Mouse (Mus musculus) kidney, embryonic 14.5 days (tissue): ENCODE data around the gene Tmem141. TPM values are rescaled to one million over a fixed set of nuclear protein-coding genes. Genes with fewer than 3 reads are reported as not detected.
A peak's percentile ranks its signal among the peaks of the same experiment; 100 is the strongest.

ENCODE experiments used
- ATAC-seq: fragments of 200-750 bp; cut with Nextera tagmentation; 2 replicates; pipeline ENCODE4 v1.8.0; 2017; ENCODE audit warnings: moderate number of reproducible peaks, mild to moderate bottlenecking, moderate TSS enrichment, moderate library complexity; ENCODE audit not compliant: low FRiP score, low TSS enrichment
- H3K27ac ChIP-seq: fragments of 300-500 bp; sonication (generic); 2 replicates; pipeline ENCODE4 v1.5.1; 2014; ENCODE audit warnings: low read depth, mild to moderate bottlenecking, low read length, moderate library complexity, mixed read lengths
- H3K27me3 ChIP-seq: fragments of 300-500 bp; sonication (generic); 2 replicates; pipeline ENCODE4 v1.6.1; 2014; ENCODE audit warnings: mild to moderate bottlenecking, low read length; ENCODE audit not compliant: control insufficient read depth, insufficient read depth
- H3K36me3 ChIP-seq: fragments of 300-500 bp; sonication (generic); 2 replicates; pipeline ENCODE4 v1.6.1; 2014; ENCODE audit warnings: low read length, mixed read lengths; ENCODE audit not compliant: control insufficient read depth, insufficient read depth
- H3K4me1 ChIP-seq: fragments of 300-500 bp; sonication (generic); 2 replicates; pipeline ENCODE4 v1.6.1; 2014; ENCODE audit warnings: low read length, mixed read lengths; ENCODE audit not compliant: control insufficient read depth, insufficient read depth
- H3K4me2 ChIP-seq: fragments of 300-500 bp; sonication (generic); replicated peaks from 2 replicates; pipeline ENCODE4 v1.6.1; 2014; ENCODE audit warnings: low read depth, mild to moderate bottlenecking, low read length
- H3K4me3 ChIP-seq: fragments of 300-500 bp; sonication (generic); 2 replicates; pipeline ENCODE4 v1.5.1; 2014; ENCODE audit warnings: mild to moderate bottlenecking, low read length
- H3K9ac ChIP-seq: fragments of 300-500 bp; sonication (generic); 2 replicates; pipeline ENCODE4 v1.6.1; 2014; ENCODE audit warnings: low read depth, mild to moderate bottlenecking, low read length, moderate library complexity
- H3K9me3 ChIP-seq: fragments of 300-500 bp; sonication (generic); 2 replicates; pipeline ENCODE4 v1.6.1; 2016; ENCODE audit warnings: low read length; ENCODE audit not compliant: control insufficient read depth
- WGBS: fragments of 180-500 bp; shearing (Covaris S2); extraction: QIAGEN DNeasy Blood & Tissue Kit; methylation state at CpG from one replicate; pipeline ENCODE4 v1.1.7; 2014; 5-methylcytosine and 5-hydroxymethylcytosine counted together
- polyA plus RNA-seq: library from polyadenylated mRNA; unstranded; fragments of >200 nt; fragmentation: Nextera tagmentation; extraction: Ambion mirVana; gene quantifications from 2 replicates; pipeline ENCODE4 v1.2.1, GENCODE M21; 2014

The Tmem141 gene
- polyA plus RNA-seq, 1 experiment from 2014 or later: 24.3 TPM

GRCm38 (mm10) chr2:25576965-25577891 lies 44.6 kb downstream of the Tmem141 start:
- Histone ChIP-seq H3K9me3 (peaks cover 2% of the 10 kb centered on the region; the same call in 1 of the 2 replicates), H3K36me3 (no peaks in the 10 kb centered on the region; the same call in 1 of the 2 replicates), H3K4me1 (peaks cover 45% of the 10 kb centered on the region), H3K27ac (no peak overlapping the region), H3K27me3 (peaks cover 56% of the 10 kb centered on the region), H3K4me2 (peak overlapping the region; percentile 36), H3K9ac (0 out of 2 replicates have a peak overlapping the region, but pooled peaks have one; percentile 23), H3K4me3 (peak overlapping the region; percentile 22)
- 15% methylated on average over 92 of the region's 92 CpGs for WGBS
- ATAC-seq: no peak

DNA sequence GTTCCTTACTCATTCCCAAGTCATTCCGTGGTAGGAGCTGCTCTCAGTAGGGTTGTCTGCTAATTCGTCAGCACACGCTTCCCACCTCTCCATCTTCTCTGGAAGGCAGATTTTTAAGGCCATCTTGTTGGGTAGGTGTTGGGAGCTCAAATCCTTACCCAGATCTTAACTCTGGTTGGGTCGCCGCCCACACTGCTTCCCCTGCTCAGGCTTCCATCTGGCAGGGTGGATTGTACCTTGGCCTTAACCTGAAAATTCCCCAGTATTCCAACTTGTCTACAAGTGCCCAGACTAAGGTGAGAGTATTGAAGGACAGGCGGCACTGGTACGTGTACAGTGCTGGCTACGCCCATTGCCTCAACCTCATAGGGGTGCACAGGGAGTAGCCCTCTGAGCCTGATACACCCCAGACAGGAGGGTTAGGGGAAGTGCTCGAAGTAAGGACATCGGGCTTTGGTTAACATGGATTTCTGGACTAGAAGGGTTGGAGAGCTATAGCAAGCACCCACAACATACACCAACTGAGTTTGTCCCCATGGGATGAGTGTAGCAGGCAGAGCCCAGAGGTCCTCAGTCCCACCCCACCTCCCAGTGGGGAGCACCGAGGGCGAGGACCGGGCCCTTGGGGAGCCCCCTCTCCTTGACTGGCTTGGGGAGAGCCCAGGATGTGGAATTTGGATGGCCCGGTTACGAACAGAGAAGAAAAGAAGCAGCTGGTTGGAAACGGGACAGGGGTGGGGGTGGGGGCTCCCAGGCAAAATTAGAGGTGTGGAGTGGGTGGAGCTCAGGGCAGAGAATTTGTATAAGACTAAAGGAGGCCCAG lies 45.6 kb downstream of the Tmem141 start:
- Histone ChIP-seq H3K27ac (no peak overlapping the region), H3K9me3 (peaks cover 2% of the 10 kb centered on the region; the same call in 1 of the 2 replicates), H3K36me3 (no peaks in the 10 kb centered on the region; the same call in 1 of the 2 replicates), H3K4me1 (peaks cover 40% of the 10 kb centered on the region), H3K4me3 (0 out of 2 replicates have a peak overlapping the region, but pooled peaks have one; percentile 58), H3K9ac (peak overlapping the region; percentile 51; the same call in 1 of the 2 replicates), H3K27me3 (peaks cover 56% of the 10 kb centered on the region), H3K4me2 (peak overlapping the region; percentile 59; the same call in 1 of the 2 replicates)
- WGBS: 77% methylated on average over 16 of the region's 16 CpGs
- no peak for ATAC-seq

DNA sequence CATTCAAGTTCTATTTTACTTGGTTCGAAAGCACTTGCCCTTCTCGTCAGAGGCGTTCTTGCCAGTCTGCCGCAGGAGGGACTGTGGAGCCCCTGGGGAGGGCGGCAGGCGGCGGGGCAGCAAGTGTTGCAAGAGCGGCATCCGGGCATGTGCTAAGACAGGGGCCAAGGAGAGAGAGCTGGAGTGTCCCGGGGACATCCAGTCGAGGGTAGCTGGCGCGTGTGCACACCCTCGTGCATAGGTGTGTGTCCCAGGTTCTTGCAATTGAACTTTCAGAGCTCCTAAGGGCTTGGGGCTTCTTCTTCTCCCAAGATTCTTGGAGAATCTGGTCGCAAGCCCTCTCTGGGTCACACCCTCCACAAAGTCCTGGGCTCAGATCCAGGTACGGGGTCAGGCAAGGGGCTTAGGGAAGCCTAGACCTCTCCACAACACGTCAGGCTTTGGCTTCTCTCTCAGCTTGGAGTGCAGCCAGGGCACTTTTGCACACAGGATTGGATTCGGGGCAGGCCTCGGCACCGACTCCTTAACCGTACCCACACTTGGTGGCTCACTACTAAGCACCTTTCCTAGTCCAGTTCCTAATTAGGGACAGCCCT lies 46.3 kb downstream of the Tmem141 start:
- WGBS: 18% methylated on average over 21 of the region's 21 CpGs
- peak overlapping the region; percentile 82; the same call in 1 of the 2 replicates for H3K27ac ChIP-seq
- peaks cover 5% of the 10 kb centered on the region; the same call in 1 of the 2 replicates for H3K36me3 ChIP-seq
- peaks cover 40% of the 10 kb centered on the region for H3K4me1 ChIP-seq
- H3K4me3 ChIP-seq: peak overlapping the region; percentile 58
- H3K9ac ChIP-seq: peak overlapping the region; percentile 51
- H3K4me2 ChIP-seq: peak overlapping the region; percentile 59
- peaks cover 2% of the 10 kb centered on the region; the same call in 1 of the 2 replicates for H3K9me3 ChIP-seq
- ATAC-seq: no peak
- H3K27me3 ChIP-seq: peaks cover 50% of the 10 kb centered on the region

DNA sequence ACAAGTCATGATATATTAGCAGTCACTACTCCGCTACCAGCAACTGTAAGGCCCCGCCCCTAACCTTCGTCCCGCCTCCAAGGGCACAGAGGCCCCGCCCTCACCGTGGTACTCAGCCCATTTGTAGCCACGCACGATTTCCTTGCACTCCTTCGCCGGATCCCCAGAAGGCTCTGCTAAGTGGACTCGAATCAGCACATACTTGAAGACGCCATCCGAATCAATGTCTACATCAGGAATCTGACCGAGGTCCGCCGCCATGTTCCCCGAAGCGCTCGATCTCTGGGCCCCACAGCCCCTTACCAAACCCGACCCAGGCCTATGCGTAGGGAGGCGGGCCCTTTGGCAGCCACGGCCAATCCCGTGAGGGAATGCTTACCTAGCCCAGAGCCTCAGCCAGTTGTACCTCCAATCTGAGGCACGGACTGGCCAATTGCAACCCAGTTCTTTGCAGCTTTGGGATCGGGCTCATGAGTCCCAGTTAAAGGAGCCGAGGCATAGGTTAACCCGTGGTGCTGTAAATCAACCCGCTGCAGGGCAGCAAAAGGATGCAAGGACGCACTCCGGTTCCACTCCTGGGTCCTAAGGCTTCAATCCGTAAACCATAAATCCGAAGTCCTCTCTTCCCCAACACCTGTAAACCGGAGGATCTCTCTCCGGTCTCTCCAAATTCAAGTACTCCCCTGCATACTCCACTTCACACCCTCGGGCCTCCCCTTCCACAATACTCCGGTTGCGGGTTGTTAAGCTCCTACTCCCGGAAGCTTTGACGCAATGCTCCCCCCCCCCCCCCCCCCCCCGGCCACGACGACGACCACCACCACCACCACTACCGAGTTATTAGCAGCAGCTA lies 47.0 kb downstream of the Tmem141 start, which contains the start of the genes Mamdc4 and Phpt1:
TSS of gene Mamdc4 (minus strand) at position 267 of the 853 bp plus-strand sequence.
TSS of gene Phpt1 (minus strand) at position 646 of the 853 bp plus-strand sequence.
- Histone ChIP-seq H3K27ac (peak within 1 kb of the TSS; percentile 82), H3K9me3 (peaks cover 2% of the 10 kb centered on the region; the same call in 1 of the 2 replicates), H3K36me3 (peaks cover 12% of the 10 kb centered on the region; the same call in 1 of the 2 replicates), H3K4me1 (peaks cover 37% of the 10 kb centered on the region), H3K9ac (peak within 1 kb of the TSS; percentile 51), H3K4me2 (peak within 1 kb of the TSS; percentile 83), H3K4me3 (peak within 1 kb of the TSS; percentile 58), H3K27me3 (peaks cover 42% of the 10 kb centered on the region)
- WGBS: under 1% methylated on average over 43 of the region's 45 CpGs
- peak; percentile 97 for ATAC-seq

GRCm38 (mm10) chr2:25574136-25574535 lies 47.7 kb downstream of the Tmem141 start:
- Histone ChIP-seq H3K9ac (peak overlapping the region; percentile 51), H3K27ac (peak overlapping the region; percentile 82; the same call in 1 of the 2 replicates), H3K27me3 (peaks cover 36% of the 10 kb centered on the region), H3K4me3 (peak overlapping the region; percentile 58), H3K36me3 (peaks cover 19% of the 10 kb centered on the region), H3K4me1 (peaks cover 31% of the 10 kb centered on the region), H3K4me2 (peak overlapping the region; percentile 83), H3K9me3 (peaks cover 2% of the 10 kb centered on the region; the same call in 1 of the 2 replicates)
- 20% methylated on average over 11 of the region's 11 CpGs for WGBS
- ATAC-seq: peak; percentile 1; the same call in 1 of the 2 replicates

DNA sequence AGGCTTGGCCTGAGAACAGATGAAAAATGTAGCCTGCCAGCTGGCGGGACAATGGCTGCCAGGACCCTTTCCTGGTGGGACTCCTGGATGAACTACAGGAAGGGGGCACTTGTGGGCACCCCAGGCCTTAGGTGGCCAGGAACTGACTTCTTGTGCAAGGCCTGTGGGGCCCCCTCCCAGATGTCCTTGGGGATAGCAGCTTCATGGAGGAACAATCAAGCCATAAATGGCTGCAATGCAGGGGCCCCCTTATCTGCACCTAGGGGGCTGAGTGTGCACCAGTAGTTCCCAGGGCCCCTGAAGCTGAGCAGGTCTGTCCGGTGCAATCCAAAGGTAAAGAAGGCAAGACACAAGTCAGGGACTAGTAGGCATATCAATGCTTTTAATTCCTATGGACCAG lies 48.7 kb downstream of the Tmem141 start:
- Histone ChIP-seq H3K4me3 (no peak overlapping the region), H3K4me2 (no peak overlapping the region)
- 93% methylated on average over 2 of the region's 2 CpGs for WGBS

DNA sequence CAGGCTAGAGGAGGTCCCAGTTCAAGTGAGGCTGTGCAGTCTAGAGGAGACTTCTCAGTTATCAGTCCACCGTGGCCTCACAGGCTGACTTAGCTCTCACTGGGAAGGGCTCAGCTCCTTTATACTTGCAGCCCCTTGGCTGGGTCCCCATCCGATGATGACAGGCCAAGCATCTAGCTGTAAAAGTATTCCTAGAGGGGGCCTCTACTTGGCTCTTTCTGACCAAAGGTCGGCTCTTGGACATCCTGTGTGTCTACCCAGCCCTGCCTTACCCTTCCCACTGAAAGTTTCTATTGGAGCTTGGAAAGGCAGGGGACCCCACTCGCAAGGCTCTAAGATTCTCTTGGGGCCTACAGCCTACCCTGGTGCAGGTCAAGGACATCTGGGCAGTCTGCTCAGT lies 50.6 kb downstream of the Tmem141 start:
- H3K36me3 ChIP-seq: peaks cover 41% of the 10 kb centered on the region
- 92% methylated on average over 4 of the region's 4 CpGs for WGBS
- no peak overlapping the region for H3K9ac ChIP-seq
- no peak for ATAC-seq
- H3K4me1 ChIP-seq: peaks cover 16% of the 10 kb centered on the region
- no peak overlapping the region for H3K4me3 ChIP-seq
- no peak overlapping the region for H3K4me2 ChIP-seq
- H3K27me3 ChIP-seq: peaks cover 7% of the 10 kb centered on the region
- no peak overlapping the region for H3K27ac ChIP-seq
- no peaks in the 10 kb centered on the region for H3K9me3 ChIP-seq

More for the DNA sequence above, 48.7 kb downstream of the Tmem141 start:
- ATAC-seq: no peak
- Histone ChIP-seq H3K27ac (no peak overlapping the region), H3K9me3 (peaks cover 2% of the 10 kb centered on the region; the same call in 1 of the 2 replicates), H3K36me3 (peaks cover 29% of the 10 kb centered on the region), H3K27me3 (peaks cover 25% of the 10 kb centered on the region), H3K4me1 (peaks cover 26% of the 10 kb centered on the region), H3K9ac (no peak overlapping the region)
